ENCODE assay signal across 18 mouse cellular contexts in genomic region chr19:26258677-26259076, GRCm38 (mm10).
"Had no signal": no experiment of that assay in that cellular context is flagged by ENCODE, and none has a peak within 500 bp of the region (broad histone marks: within the 10 kb centered on the region; RNA-seq: fewer than 3 reads in every experiment).

No protein-coding gene starts in this region.

- H3K4me2 ChIP-seq: limb, embryonic 12.5 days; limb, embryonic 15.5 days; liver, embryonic 11.5 days; lung, embryonic 14.5 days; midbrain, embryonic 12.5 days; neural tube, embryonic 13.5 days had no signal

- H3K27ac ChIP-seq: kidney, postnatal 0 days; layer of hippocampus, adult 2 months; limb, embryonic 12.5 days; limb, embryonic 15.5 days; liver, embryonic 14.5 days; macrophage; midbrain, embryonic 12.5 days; neural tube, embryonic 13.5 days had no signal

- H3K4me3 ChIP-seq: layer of hippocampus, adult 2 months; limb, embryonic 12.5 days; limb, embryonic 15.5 days; midbrain, embryonic 12.5 days; myocyte; neural tube, embryonic 13.5 days had no signal

- DNase-seq: kidney, postnatal 25 days; layer of hippocampus, adult 9-11 months; liver, postnatal 0 days; lung, embryonic 14.5 days; thymus, adult 18-20 months; thymus, postnatal 36 days had no signal

- H3K4me1 ChIP-seq: limb, embryonic 12.5 days; limb, embryonic 15.5 days; neural tube, embryonic 13.5 days had no signal

- ATAC-seq: liver, postnatal 0 days; lung, postnatal 0 days; midbrain, embryonic 16.5 days had no signal

- H3K36me3 ChIP-seq: limb, embryonic 12.5 days; limb, embryonic 15.5 days; midbrain, embryonic 12.5 days; neural tube, embryonic 13.5 days had no signal

- H3K9ac ChIP-seq: limb, embryonic 12.5 days; limb, embryonic 15.5 days; liver, embryonic 14.5 days; liver, postnatal 0 days; lung, embryonic 14.5 days; midbrain, embryonic 12.5 days; neural tube, embryonic 13.5 days had no signal

- H3K27me3 ChIP-seq: limb, embryonic 12.5 days; limb, embryonic 15.5 days; midbrain, embryonic 12.5 days; neural tube, embryonic 13.5 days had no signal

- H3K9me3 ChIP-seq: limb, embryonic 12.5 days; limb, embryonic 15.5 days; midbrain, embryonic 12.5 days; neural tube, embryonic 13.5 days had no signal
